Mouse (Mus musculus): ENCODE results near the gene 2310061I04Rik.

2310061I04Rik gene

GRCm38 (mm10) chr17:35869346-35870067 lies 27.7 kb downstream of the 2310061I04Rik start:
- no peak for DNase-seq (ENCODE audit: low spot score)

GRCm38 (mm10) chr17:35868961-35869345 lies 28.3 kb downstream of the 2310061I04Rik start:
- no peak for DNase-seq (ENCODE audit: low spot score)

- DNase-seq (ENCODE audit: low spot score) = no peak
These were observed 28.9 kb downstream of the 2310061I04Rik start for GRCm38 (mm10) chr17:35868165-35868820.

GRCm38 (mm10) chr17:35866911-35867890 lies 30.0 kb downstream of the 2310061I04Rik start:
- DNase-seq (ENCODE audit: low spot score) = no peak

DNA sequence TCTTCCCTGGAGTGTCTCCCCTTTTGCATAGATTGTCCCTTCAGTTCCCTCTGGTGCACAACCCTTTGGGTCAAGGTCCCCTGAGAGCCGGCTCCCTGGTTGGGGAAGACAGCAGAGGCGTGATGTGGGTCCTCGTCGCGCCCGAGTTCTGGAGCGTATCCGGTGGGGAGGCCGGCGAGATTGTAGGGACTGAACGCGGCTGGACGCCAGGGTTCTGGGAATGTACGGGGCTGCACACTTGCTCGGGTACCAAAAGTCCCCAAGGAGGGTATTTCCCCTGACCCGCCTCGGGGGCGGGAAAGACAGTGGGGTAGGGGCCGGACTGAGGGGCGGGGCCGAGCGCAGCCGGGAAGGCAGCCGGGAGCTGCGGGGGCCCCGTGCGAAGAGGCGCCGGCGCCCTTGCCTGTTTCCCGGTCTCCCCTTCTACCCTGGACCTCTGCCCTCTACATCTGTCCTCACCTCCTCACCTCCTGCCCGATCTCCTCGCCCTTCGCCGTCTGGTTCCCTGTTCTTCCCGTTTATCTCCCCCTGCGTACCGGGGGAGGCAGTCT lies 30.9 kb downstream of the 2310061I04Rik start:
- peak; percentile 51 for DNase-seq (ENCODE audit: low spot score)

GRCm38 (mm10) chr17:35865481-35866280 lies 31.6 kb downstream of the 2310061I04Rik start, which contains the start of gene Ppp1r18:
Ppp1r18 (plus strand) TSS chr17:35865593.
- peak; percentile 62 for DNase-seq (ENCODE audit: low spot score)

- DNase-seq (ENCODE audit: low spot score) = no peak
These were observed 32.3 kb downstream of the 2310061I04Rik start for GRCm38 (mm10) chr17:35864832-35865353.

DNA sequence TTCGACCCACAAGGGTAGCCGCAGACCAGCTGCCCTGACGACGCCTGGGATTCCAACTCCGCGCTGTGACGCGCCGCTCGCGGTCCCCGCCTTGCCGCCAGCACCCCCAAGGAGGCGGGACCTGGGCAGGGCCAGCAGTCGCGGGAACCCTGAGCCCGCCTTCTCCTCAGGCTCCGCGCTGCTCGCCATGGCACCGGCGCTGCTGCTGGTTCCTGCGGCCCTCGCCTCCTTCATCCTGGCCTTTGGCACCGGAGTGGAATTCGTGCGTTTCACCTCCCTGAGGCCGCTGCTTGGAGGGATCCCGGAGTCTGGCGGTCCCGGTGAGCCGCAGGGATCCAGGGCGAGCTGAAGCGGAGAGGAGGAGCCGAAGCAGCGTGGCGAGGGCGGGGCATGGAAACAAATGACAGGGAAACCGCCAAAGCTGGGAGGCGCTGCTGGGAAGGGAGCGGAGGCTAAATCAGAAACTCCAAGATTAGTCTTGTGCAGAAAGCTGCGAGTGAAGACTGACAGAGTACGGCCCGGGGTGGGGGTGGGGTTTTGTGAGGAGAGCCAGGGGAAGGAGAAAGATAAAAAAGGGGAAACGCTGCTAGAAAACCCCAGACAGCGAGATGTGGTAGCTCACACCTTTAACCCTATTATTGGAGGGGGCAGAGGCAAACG lies 35.9 kb downstream of the 2310061I04Rik start, which contains the start of gene Nrm:
TSS of gene Nrm (plus strand) at position 121 of the 660 bp plus-strand sequence.
- DNase-seq (ENCODE audit: low spot score) = peak; percentile 84

- DNase-seq (ENCODE audit: low spot score) = no peak
These were observed 36.4 kb downstream of the 2310061I04Rik start for GRCm38 (mm10) chr17:35860831-35861197.

DNA sequence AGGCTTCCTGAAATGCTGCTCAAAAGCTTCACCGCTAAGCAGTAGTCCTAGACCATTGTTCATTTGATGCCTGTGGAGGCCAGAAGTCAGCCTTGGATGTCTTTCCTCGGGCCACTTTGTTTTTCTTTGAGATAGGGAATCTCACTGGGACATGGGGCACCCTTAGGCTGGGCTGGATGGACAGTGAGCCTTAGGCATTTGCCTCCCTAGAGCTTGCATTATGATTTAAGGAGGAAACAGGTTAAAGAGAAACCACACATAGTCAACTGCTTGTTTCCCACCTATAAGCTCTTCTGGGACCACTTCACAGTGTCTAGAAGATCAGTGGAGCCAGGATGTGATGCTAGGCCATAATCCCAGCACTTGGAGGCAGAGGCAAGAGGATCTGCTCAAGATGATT lies 37.4 kb downstream of the 2310061I04Rik start:
- DNase-seq (ENCODE audit: low spot score) = no peak

GRCm38 (mm10) chr17:35859371-35859770 lies 37.9 kb downstream of the 2310061I04Rik start:
- DNase-seq (ENCODE audit: low spot score) = no peak

- DNase-seq (ENCODE audit: low spot score) = no peak
These were observed 46.3 kb downstream of the 2310061I04Rik start for GRCm38 (mm10) chr17:35850974-35851373.

DNA sequence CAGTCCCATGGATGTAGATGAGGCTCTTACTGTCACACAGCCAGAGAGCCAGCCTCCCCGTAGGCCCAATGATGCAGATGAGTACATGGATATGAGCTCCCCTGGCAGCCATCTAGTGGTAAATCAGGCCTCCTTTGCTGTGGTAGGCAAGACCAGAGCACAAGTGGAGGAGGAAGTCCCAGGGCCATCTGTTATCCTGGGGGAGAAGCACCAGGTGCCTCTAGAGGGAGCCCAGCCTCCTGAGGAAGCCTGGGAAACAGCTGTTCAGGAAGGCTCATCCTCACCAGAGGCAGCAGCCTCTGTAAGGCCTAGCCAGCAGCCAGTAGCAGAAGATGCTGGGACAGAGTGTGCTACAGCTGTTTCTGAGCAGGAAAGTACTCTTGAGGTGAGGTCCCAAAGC lies 49.1 kb downstream of the 2310061I04Rik start:
- no peak for DNase-seq (ENCODE audit: low spot score)

DNA sequence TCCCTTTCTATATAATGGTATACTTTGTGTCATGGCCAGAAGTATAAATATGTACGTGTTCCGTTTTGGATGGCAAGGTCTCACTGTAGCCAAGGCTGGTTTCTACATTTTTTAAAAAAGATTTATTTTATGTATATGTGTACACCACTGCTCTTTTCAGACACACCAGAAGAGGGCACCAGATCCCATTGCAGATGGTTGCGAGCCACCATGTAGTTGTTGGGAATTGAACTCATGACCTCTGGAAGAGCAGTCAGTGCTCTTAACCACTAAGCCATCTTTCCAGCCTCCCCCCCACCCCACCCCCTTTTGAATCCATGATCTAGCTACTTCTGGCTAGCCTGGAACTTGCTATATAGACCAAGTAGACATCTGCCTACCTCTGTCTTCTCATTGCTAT lies 53.7 kb downstream of the 2310061I04Rik start:
- DNase-seq (ENCODE audit: low spot score) = no peak

Measured in ovary, postnatal 14 days (tissue).